Mouse (Mus musculus) spleen, adult 10 weeks (tissue): ENCODE data around the gene Olfr1211. TPM values are rescaled to one million over a fixed set of nuclear protein-coding genes. Genes with fewer than 3 reads are reported as not detected.

ENCODE experiments used
- polyA plus RNA-seq: library from polyadenylated mRNA; stranded (reverse); fragments of 350-450 nt; fragmentation: Illumina TruSeq; extraction: RNeasy Lipid Tissue Mini Kit (QIAGEN cat#74804); gene quantifications from one replicate; pipeline ENCODE4 v1.2.3, GENCODE M21; 2015; ENCODE audit warnings: low replicate concordance; ENCODE audit not compliant: insufficient read depth

The Olfr1211 gene
- polyA plus RNA-seq: not detected

DNA sequence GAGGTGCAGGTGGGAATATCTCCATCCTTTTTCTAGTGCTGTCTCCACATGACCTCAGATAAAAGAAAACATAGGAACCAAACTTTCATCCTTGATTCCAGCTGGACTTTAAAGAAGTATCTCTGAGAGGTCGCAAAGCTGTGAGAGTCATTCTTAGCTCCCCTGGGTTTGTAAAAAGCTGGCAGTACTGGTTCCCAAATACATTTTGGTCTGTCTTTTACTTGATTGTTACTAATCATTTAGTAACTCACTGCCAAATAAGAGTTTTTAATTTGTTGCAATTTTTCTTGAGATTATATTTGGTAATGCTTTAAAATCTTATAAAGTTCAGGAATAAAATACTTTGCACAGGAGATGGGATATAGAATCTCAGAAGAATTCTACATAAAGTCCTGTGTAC, at the start of gene Olfr1211:
Gene Olfr1211 (minus strand): TSS at position 101 of the 400 bp plus-strand sequence.

DNA sequence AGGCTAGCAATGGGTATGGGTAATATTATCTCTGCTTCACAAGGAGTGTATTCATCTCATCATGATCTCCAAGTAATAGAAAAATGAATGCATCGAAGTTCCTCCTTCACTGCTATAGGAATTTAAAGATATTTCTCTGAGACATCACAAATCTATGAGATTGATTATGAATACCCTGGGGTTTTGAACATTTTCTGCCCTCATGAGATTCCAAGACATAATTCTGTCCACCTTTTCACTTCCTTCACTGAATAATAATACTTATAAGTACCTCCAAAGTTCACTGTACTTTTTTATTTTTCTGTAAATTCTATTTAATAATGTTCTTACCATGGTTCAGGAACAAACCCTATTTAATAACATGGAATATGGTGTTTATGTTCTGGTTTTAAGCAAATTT, 42.3 kb upstream of the Olfr1211 start, which contains the start of gene Gm13762:
Gene Gm13762 (minus strand): TSS at position 101 of the 400 bp plus-strand sequence.

DNA sequence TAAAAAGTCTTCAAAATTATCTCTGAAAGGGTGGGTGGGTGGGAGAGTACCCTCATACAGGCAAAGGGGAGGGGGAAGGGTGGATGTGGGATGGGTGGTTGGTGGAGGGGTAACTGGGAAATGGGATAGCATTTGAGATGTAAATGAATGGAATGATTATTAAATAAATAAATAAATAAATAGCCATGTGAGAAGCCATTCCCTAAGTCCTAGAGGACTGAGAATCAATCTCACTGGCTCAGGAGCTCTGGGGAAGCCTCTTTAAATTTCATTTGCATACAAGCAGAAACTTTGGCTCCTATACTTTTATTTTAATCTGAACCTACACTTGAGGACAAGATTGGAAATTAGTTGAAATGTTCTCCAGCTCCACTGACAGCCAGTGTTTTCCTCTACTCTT, 15.8 kb upstream of the Olfr1211 start, which contains the start of gene Olfr1212:
Gene Olfr1212 (plus strand): TSS at position 301 of the 400 bp plus-strand sequence.

DNA sequence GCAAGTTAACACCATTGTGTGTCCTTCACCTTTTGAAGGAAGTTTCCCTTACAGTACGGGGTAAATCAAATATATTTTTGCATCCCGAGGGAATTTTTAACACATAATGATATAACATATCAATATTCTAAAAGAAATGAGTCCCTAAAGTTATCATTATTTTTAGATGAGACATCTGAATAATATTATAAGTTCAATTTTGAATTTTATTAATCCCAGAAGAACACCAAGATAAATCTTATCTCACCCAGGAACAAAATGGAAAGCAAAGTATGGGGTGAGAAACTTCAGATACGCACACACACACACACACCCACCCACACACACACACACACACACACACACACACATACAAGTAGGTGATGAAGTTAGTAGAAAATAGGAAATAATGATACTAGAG, 22.9 kb downstream of the Olfr1211 start, which contains the start of gene Olfr1209:
Gene Olfr1209 (minus strand): TSS at position 101 of the 400 bp plus-strand sequence.

DNA sequence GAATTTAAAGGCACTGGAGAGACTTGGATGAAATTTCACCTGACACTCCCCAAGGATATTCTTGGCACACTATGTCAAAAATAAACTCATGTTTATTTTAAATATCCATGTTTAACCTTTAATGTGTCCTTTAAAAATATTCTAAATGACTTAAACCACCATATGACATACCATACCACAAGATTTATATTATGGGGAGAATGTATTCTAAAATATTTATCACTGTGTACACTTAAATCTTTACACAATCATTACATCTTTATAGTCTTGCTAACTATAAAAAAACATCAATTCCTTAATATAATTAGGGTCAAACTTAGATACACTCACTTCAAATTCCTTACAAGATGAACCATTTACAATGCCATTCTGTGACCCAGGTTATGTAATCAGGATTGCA, 35.7 kb downstream of the Olfr1211 start, which contains the start of gene Olfr1208:
Gene Olfr1208 (minus strand): TSS at position 101 of the 400 bp plus-strand sequence.

Other genes with a start within 250 kb of the Olfr1211 start
- gene Olfr1195, start 248.9 kb downstream of the Olfr1211 start, polyA plus RNA-seq: not detected
- not detected for gene Olfr1196, start 233.5 kb downstream of the Olfr1211 start, polyA plus RNA-seq
- not detected for gene Olfr1197, start 205.7 kb downstream of the Olfr1211 start, polyA plus RNA-seq
- gene Olfr1198, start 186.7 kb downstream of the Olfr1211 start, polyA plus RNA-seq: not detected
- gene Olfr1199, start 177.6 kb downstream of the Olfr1211 start, polyA plus RNA-seq: not detected
- not detected for gene Olfr1200, start 167.6 kb downstream of the Olfr1211 start, polyA plus RNA-seq
- not detected for gene Olfr1201, start 145.1 kb downstream of the Olfr1211 start, polyA plus RNA-seq
- not detected for gene Olfr1202, start 123.6 kb downstream of the Olfr1211 start, polyA plus RNA-seq
- not detected for gene Olfr1205, start 108.4 kb downstream of the Olfr1211 start, polyA plus RNA-seq
- gene Olfr1204, start 88.8 kb downstream of the Olfr1211 start, polyA plus RNA-seq: not detected
- not detected for gene Olfr1206, start 74.9 kb downstream of the Olfr1211 start, polyA plus RNA-seq
- not detected for gene Olfr1208, start 35.8 kb downstream of the Olfr1211 start, polyA plus RNA-seq
- not detected for gene Olfr1209, start 23.0 kb downstream of the Olfr1211 start, polyA plus RNA-seq
- gene Olfr1212, start 15.9 kb upstream of the Olfr1211 start, polyA plus RNA-seq: not detected
- not detected for gene Gm13762, start 42.2 kb upstream of the Olfr1211 start, polyA plus RNA-seq
- not detected for gene Olfr1214, start 54.5 kb upstream of the Olfr1211 start, polyA plus RNA-seq
- not detected for gene Olfr1215, start 68.9 kb upstream of the Olfr1211 start, polyA plus RNA-seq
- gene Olfr1216, start 80.2 kb upstream of the Olfr1211 start, polyA plus RNA-seq: not detected
- gene Olfr1217, start 94.0 kb upstream of the Olfr1211 start, polyA plus RNA-seq: not detected
- not detected for gene Olfr1218, start 123.1 kb upstream of the Olfr1211 start, polyA plus RNA-seq
- gene Olfr1219, start 145.4 kb upstream of the Olfr1211 start, polyA plus RNA-seq: not detected
- gene Olfr1220, start 168.7 kb upstream of the Olfr1211 start, polyA plus RNA-seq: not detected
- not detected for gene Olfr1221, start 179.2 kb upstream of the Olfr1211 start, polyA plus RNA-seq
- gene Olfr1222, start 194.9 kb upstream of the Olfr1211 start, polyA plus RNA-seq: not detected
- not detected for gene Olfr1223, start 213.4 kb upstream of the Olfr1211 start, polyA plus RNA-seq
- gene Olfr1224-ps1, start 226.0 kb upstream of the Olfr1211 start, polyA plus RNA-seq: not detected
- gene Olfr1225, start 236.6 kb upstream of the Olfr1211 start, polyA plus RNA-seq: not detected